ENCODE assay signal across 24 mouse cellular contexts in genomic region chr12:53631315-53632106, GRCm38 (mm10).
DNase-seq lines count a peak whose midpoint lies in the region; ATAC-seq and TF ChIP-seq lines count a peak whose summit lies in the region.
"Had no signal": no experiment of that assay in that cellular context is flagged by ENCODE, and none has a peak within 500 bp of the region (broad histone marks: within the 10 kb centered on the region; RNA-seq: fewer than 3 reads in every experiment).

No protein-coding gene starts in this region.

- no peak overlapping the region for H3K4me3 ChIP-seq in forebrain, embryonic 13.5 days
- no peak overlapping the region for H3K4me3 ChIP-seq in forebrain, postnatal 0 days (ENCODE audit: low read depth, low read length)
- no peak overlapping the region for H3K4me3 ChIP-seq in midbrain, embryonic 16.5 days (ENCODE audit: low read depth, low read length)
- H3K4me3 ChIP-seq in midbrain, embryonic 14.5 days (replicated peaks; ENCODE audit: low read depth, low read length) = no peak overlapping the region
- H3K4me3 ChIP-seq in intestine, embryonic 15.5 days (replicated peaks) = no peak overlapping the region
- H3K4me3 ChIP-seq: embryonic facial prominence, embryonic 12.5 days; heart, embryonic 12.5 days; limb, embryonic 13.5 days; lung, embryonic 15.5 days; neural tube, embryonic 15.5 days had no signal

- no peaks in the 10 kb centered on the region for H3K9me3 ChIP-seq in forebrain, embryonic 13.5 days (replicated peaks)
- no peaks in the 10 kb centered on the region for H3K9me3 ChIP-seq in forebrain, postnatal 0 days (ENCODE audit: low read length)
- H3K9me3 ChIP-seq in midbrain, embryonic 16.5 days (replicated peaks; ENCODE audit: control insufficient read depth, low read length, poor library complexity, severe bottlenecking) = no peaks in the 10 kb centered on the region
- H3K9me3 ChIP-seq in midbrain, embryonic 14.5 days (ENCODE audit: control insufficient read depth, low read length) = no peaks in the 10 kb centered on the region
- H3K9me3 ChIP-seq in intestine, embryonic 15.5 days = no peaks in the 10 kb centered on the region
- H3K9me3 ChIP-seq: embryonic facial prominence, embryonic 12.5 days; heart, embryonic 12.5 days; limb, embryonic 13.5 days; lung, embryonic 15.5 days; neural tube, embryonic 15.5 days had no signal

- ATAC-seq in forebrain, embryonic 13.5 days = no peak
- no peak for ATAC-seq in forebrain, postnatal 0 days
- ATAC-seq in midbrain, embryonic 16.5 days = peak; percentile 54; the same call in 1 of the 2 replicates
- ATAC-seq in midbrain, embryonic 14.5 days (ENCODE audit: low FRiP score, low TSS enrichment) = no peak
- no peak for ATAC-seq in intestine, embryonic 15.5 days
- no peak for ATAC-seq in megakaryocyte-erythroid progenitor cell, adult 5-6 weeks (replicated peaks; ENCODE audit: low FRiP score, low TSS enrichment, poor library complexity, severe bottlenecking)

- no peaks in the 10 kb centered on the region for H3K36me3 ChIP-seq in forebrain, embryonic 13.5 days (ENCODE audit: poor library complexity, severe bottlenecking)
- H3K36me3 ChIP-seq in forebrain, postnatal 0 days (ENCODE audit: insufficient read depth) = no peaks in the 10 kb centered on the region
- H3K36me3 ChIP-seq in midbrain, embryonic 16.5 days (ENCODE audit: control insufficient read depth, insufficient read depth, low read length) = no peaks in the 10 kb centered on the region
- H3K36me3 ChIP-seq in midbrain, embryonic 14.5 days (ENCODE audit: control insufficient read depth, insufficient read depth, low read length) = no peaks in the 10 kb centered on the region
- no peaks in the 10 kb centered on the region for H3K36me3 ChIP-seq in intestine, embryonic 15.5 days
- H3K36me3 ChIP-seq: embryonic facial prominence, embryonic 12.5 days; heart, embryonic 12.5 days; limb, embryonic 13.5 days; lung, embryonic 15.5 days; neural tube, embryonic 15.5 days had no signal

- H3K4me2 ChIP-seq in forebrain, embryonic 13.5 days = no peak overlapping the region
- H3K4me2 ChIP-seq in forebrain, postnatal 0 days (ENCODE audit: low read depth) = no peak overlapping the region
- no peak overlapping the region for H3K4me2 ChIP-seq in midbrain, embryonic 16.5 days (ENCODE audit: low read length)
- no peak overlapping the region for H3K4me2 ChIP-seq in midbrain, embryonic 14.5 days (ENCODE audit: low read length)
- no peak overlapping the region for H3K4me2 ChIP-seq in intestine, embryonic 15.5 days (replicated peaks)
- H3K4me2 ChIP-seq: embryonic facial prominence, embryonic 12.5 days; heart, embryonic 12.5 days; hindbrain, embryonic 14.5 days; limb, embryonic 13.5 days; liver, embryonic 11.5 days; lung, embryonic 15.5 days; midbrain, embryonic 11.5 days; neural tube, embryonic 15.5 days had no signal

- H3K4me1 ChIP-seq in forebrain, embryonic 13.5 days = peaks cover 46% of the 10 kb centered on the region
- H3K4me1 ChIP-seq in forebrain, postnatal 0 days (ENCODE audit: insufficient read depth) = peaks cover 11% of the 10 kb centered on the region
- peaks cover 6% of the 10 kb centered on the region; the same call in 1 of the 2 replicates for H3K4me1 ChIP-seq in midbrain, embryonic 16.5 days (ENCODE audit: control insufficient read depth, insufficient read depth, low read length)
- peaks cover 8% of the 10 kb centered on the region; the same call in 1 of the 2 replicates for H3K4me1 ChIP-seq in midbrain, embryonic 14.5 days (ENCODE audit: control insufficient read depth, insufficient read depth, low read length)
- H3K4me1 ChIP-seq in intestine, embryonic 15.5 days (replicated peaks) = no peaks in the 10 kb centered on the region
- H3K4me1 ChIP-seq: lung, embryonic 15.5 days had no signal

- H3K27ac ChIP-seq in forebrain, embryonic 13.5 days = peak overlapping the region; percentile 55
- no peak overlapping the region for H3K27ac ChIP-seq in forebrain, postnatal 0 days (ENCODE audit: low read depth, low read length)
- H3K27ac ChIP-seq in midbrain, embryonic 16.5 days (ENCODE audit: low read length) = no peak overlapping the region
- no peak overlapping the region for H3K27ac ChIP-seq in midbrain, embryonic 14.5 days (replicated peaks; ENCODE audit: low read depth, low read length)
- no peak overlapping the region for H3K27ac ChIP-seq in intestine, embryonic 15.5 days
- H3K27ac ChIP-seq: embryonic facial prominence, embryonic 12.5 days; hindbrain, embryonic 14.5 days; limb, embryonic 13.5 days; lung, embryonic 15.5 days; neural tube, embryonic 15.5 days had no signal

- no peak overlapping the region for H3K9ac ChIP-seq in forebrain, embryonic 13.5 days
- H3K9ac ChIP-seq in forebrain, postnatal 0 days = no peak overlapping the region
- H3K9ac ChIP-seq in midbrain, embryonic 16.5 days (ENCODE audit: low read depth, low read length) = no peak overlapping the region
- H3K9ac ChIP-seq in midbrain, embryonic 14.5 days (replicated peaks; ENCODE audit: low read length) = no peak overlapping the region
- H3K9ac ChIP-seq in intestine, embryonic 15.5 days = no peak overlapping the region
- H3K9ac ChIP-seq: embryonic facial prominence, embryonic 12.5 days; heart, embryonic 12.5 days; hindbrain, embryonic 14.5 days; limb, embryonic 13.5 days; lung, embryonic 15.5 days; neural tube, embryonic 15.5 days had no signal

- no peaks in the 10 kb centered on the region for H3K27me3 ChIP-seq in forebrain, embryonic 13.5 days
- no peaks in the 10 kb centered on the region for H3K27me3 ChIP-seq in forebrain, postnatal 0 days (ENCODE audit: insufficient read depth, low read length)
- no peaks in the 10 kb centered on the region for H3K27me3 ChIP-seq in midbrain, embryonic 16.5 days (ENCODE audit: control insufficient read depth, insufficient read depth, low read depth, low read length)
- H3K27me3 ChIP-seq in midbrain, embryonic 14.5 days (ENCODE audit: control insufficient read depth, insufficient read depth, low read length) = no peaks in the 10 kb centered on the region
- no peaks in the 10 kb centered on the region for H3K27me3 ChIP-seq in intestine, embryonic 15.5 days (replicated peaks)
- H3K27me3 ChIP-seq: embryonic facial prominence, embryonic 12.5 days; heart, embryonic 12.5 days; lung, embryonic 15.5 days; neural tube, embryonic 15.5 days had no signal

- no peak for DNase-seq in forebrain, postnatal 0 days
- no peak for DNase-seq in midbrain, embryonic 14.5 days
- peak; percentile 28 for DNase-seq in Muller cell, postnatal 12 days (ENCODE audit: inconsistent ontology term)
- DNase-seq: cerebellum, adult 11-12 months; cerebellum, adult 9-11 months; embryo, embryonic 11 days; gastrocnemius, postnatal 25 days; kidney, adult 11 months; kidney, postnatal 14 days; right cerebral cortex, postnatal 4 days; thymus, adult 2 months; thymus, postnatal 36 days had no signal

- WGBS in forebrain, embryonic 13.5 days = 87% methylated on average over 4 of the region's 4 CpGs
- WGBS in forebrain, postnatal 0 days = 81% methylated on average over 4 of the region's 4 CpGs
- 88% methylated on average over 4 of the region's 4 CpGs for WGBS in midbrain, embryonic 16.5 days
- 90% methylated on average over 4 of the region's 4 CpGs for WGBS in midbrain, embryonic 14.5 days
- whole genome bisulfite sequencing in intestine, embryonic 15.5 days = 91% methylated on average over 4 of the region's 4 CpGs

- TF ChIP-seq CTCF in forebrain, postnatal 0 days (IDR thresholded peaks at IDR 0.05; ENCODE audit: low read depth) = no peak
